Mouse (Mus musculus) heart, embryonic 10.5 days (tissue): ENCODE measurements around the gene Mtfp1. TPM values are rescaled to one million over a fixed set of nuclear protein-coding genes. Genes with fewer than 3 reads are reported as not detected.

Source experiments
- DNase-seq: peaks from one replicate; pipeline ENCODE4 v3.0.0-alpha.2; 2017; ENCODE audit warnings: low spot score
- H3K27ac ChIP-seq: fragments of 300-500 bp; sonication (generic); 2 replicates; pipeline ENCODE4 v1.5.1; 2016; ENCODE audit warnings: mild to moderate bottlenecking
- H3K27me3 ChIP-seq: fragments of 300-500 bp; sonication (generic); 2 replicates; pipeline ENCODE4 v1.6.1; 2016; ENCODE audit warnings: mild to moderate bottlenecking; ENCODE audit not compliant: poor library complexity, insufficient read depth, severe bottlenecking
- H3K36me3 ChIP-seq: fragments of 300-500 bp; sonication (generic); 2 replicates; pipeline ENCODE4 v1.6.1; 2016; ENCODE audit warnings: mild to moderate bottlenecking, moderate library complexity
- H3K4me1 ChIP-seq: fragments of 300-500 bp; sonication (generic); 2 replicates; pipeline ENCODE4 v1.6.1; 2016; ENCODE audit warnings: mild to moderate bottlenecking
- H3K4me3 ChIP-seq: fragments of 300-500 bp; sonication (generic); 2 replicates; pipeline ENCODE4 v1.5.1; 2016; ENCODE audit warnings: mild to moderate bottlenecking, moderate library complexity
- H3K9me3 ChIP-seq: fragments of 300-500 bp; sonication (generic); 2 replicates; pipeline ENCODE4 v1.6.1; 2016; ENCODE audit warnings: mild to moderate bottlenecking, moderate library complexity
- WGBS: fragments of 180-500 bp; shearing (Covaris S2); methylation state at CpG from one replicate; pipeline ENCODE4 v1.1.7; 2016; 5-methylcytosine and 5-hydroxymethylcytosine counted together
- microRNA-seq: library from miRNA; unstranded; fragments of <30 nt; microRNA quantifications from one replicate; pipeline ENCODE4, GENCODE M21; 2017
- polyA plus RNA-seq: library from polyadenylated mRNA; unstranded; fragments of >200 nt; fragmentation: Nextera tagmentation; extraction: Ambion mirVana; gene quantifications from 2 replicates; pipeline ENCODE4 v1.2.1, GENCODE M21; 2016

Mtfp1 gene
- polyA plus RNA-seq, 1 experiment from 2014 or later, result 25.7 TPM

GRCm38 (mm10) chr11:4060866-4061575, 34.2 kb downstream of the Mtfp1 start:
- H3K4me1 ChIP-seq, result no peaks in the 10 kb centered on the region
- H3K27ac ChIP-seq, result no peak overlapping the region
- H3K27me3 ChIP-seq, result 0 out of 2 replicates have a peak, but pooled peaks cover 17% of the 10 kb centered on the region
- H3K36me3 ChIP-seq, result no peaks in the 10 kb centered on the region
- H3K4me3 ChIP-seq, result no peak overlapping the region
- 65% methylated on average over 5 of the region's 5 CpGs for WGBS
- no peak for DNase-seq
- no peaks in the 10 kb centered on the region for H3K9me3 ChIP-seq

GRCm38 (mm10) chr11:4053586-4053985, 41.7 kb downstream of the Mtfp1 start:
- 17% methylated on average over 5 of the region's 5 CpGs for WGBS
- no peak for DNase-seq
- no peak overlapping the region for H3K4me3 ChIP-seq
- no peaks in the 10 kb centered on the region for H3K4me1 ChIP-seq
- H3K27me3 ChIP-seq, result no peaks in the 10 kb centered on the region
- H3K36me3 ChIP-seq, result no peaks in the 10 kb centered on the region
- no peaks in the 10 kb centered on the region for H3K9me3 ChIP-seq
- H3K27ac ChIP-seq, result no peak overlapping the region

- H3K4me3 ChIP-seq, result no peak overlapping the region
- no peaks in the 10 kb centered on the region for H3K36me3 ChIP-seq
- WGBS, result 83% methylated on average over 6 of the region's 6 CpGs
Measured at GRCm38 (mm10) chr11:4048438-4048837, 46.8 kb downstream of the Mtfp1 start.

GRCm38 (mm10) chr11:4047766-4048165, 47.5 kb downstream of the Mtfp1 start:
- DNase-seq, result no peak
- 94% methylated on average over 2 of the region's 2 CpGs for WGBS

More at GRCm38 (mm10) chr11:4048438-4048837, 46.8 kb downstream of the Mtfp1 start:
- no peaks in the 10 kb centered on the region for H3K4me1 ChIP-seq
- no peak for DNase-seq
- 0 out of 2 replicates have a peak, but pooled peaks cover 2% of the 10 kb centered on the region for H3K9me3 ChIP-seq
- no peak overlapping the region for H3K27ac ChIP-seq
- H3K27me3 ChIP-seq, result no peaks in the 10 kb centered on the region

GRCm38 (mm10) chr11:4046526-4046925, 48.7 kb downstream of the Mtfp1 start:
- Histone ChIP-seq H3K4me1 (no peaks in the 10 kb centered on the region), H3K36me3 (no peaks in the 10 kb centered on the region), H3K27ac (no peak overlapping the region), H3K27me3 (no peaks in the 10 kb centered on the region), H3K9me3 (0 out of 2 replicates have a peak, but pooled peaks cover 2% of the 10 kb centered on the region), H3K4me3 (no peak overlapping the region)
- 74% methylated on average over 5 of the region's 5 CpGs for WGBS
- no peak for DNase-seq

More at GRCm38 (mm10) chr11:4047766-4048165, 47.5 kb downstream of the Mtfp1 start:
- Histone ChIP-seq H3K36me3 (no peaks in the 10 kb centered on the region), H3K4me3 (no peak overlapping the region), H3K9me3 (0 out of 2 replicates have a peak, but pooled peaks cover 2% of the 10 kb centered on the region), H3K4me1 (no peaks in the 10 kb centered on the region), H3K27me3 (no peaks in the 10 kb centered on the region), H3K27ac (no peak overlapping the region)

- peak; percentile 57 for DNase-seq
- no peaks in the 10 kb centered on the region for H3K4me1 ChIP-seq
- WGBS, result 88% methylated on average over 7 of the region's 7 CpGs
- H3K9me3 ChIP-seq, result no peaks in the 10 kb centered on the region
- H3K27ac ChIP-seq, result no peak overlapping the region
- no peaks in the 10 kb centered on the region for H3K27me3 ChIP-seq
- H3K36me3 ChIP-seq, result no peaks in the 10 kb centered on the region
- no peak overlapping the region for H3K4me3 ChIP-seq
Measured at GRCm38 (mm10) chr11:4043081-4043480, 52.2 kb downstream of the Mtfp1 start.

Small RNA genes within 50 kb of the gene (microRNA-seq; reads per million reads assigned to microRNA genes)
- gene Mir3060, result 5.8 reads per million, percentile 18 among the genes with 10 or more reads in this experiment

Other genes with a start within 250 kb of the Mtfp1 start
- 0.11 and 0.29 TPM in 2 replicates for gene Osbp2, start 231.5 kb downstream of the Mtfp1 start, polyA plus RNA-seq
- gene 4921536K21Rik, start 200.3 kb downstream of the Mtfp1 start, polyA plus RNA-seq, result 0.31 and 0.33 TPM in 2 replicates
- gene Dusp18, start 200.2 kb downstream of the Mtfp1 start, polyA plus RNA-seq, result 13.6 and 16.1 TPM in 2 replicates
- gene Slc35e4, start 180.8 kb downstream of the Mtfp1 start, polyA plus RNA-seq, result 4.4 and 6.2 TPM in 2 replicates
- 50.3 and 56.3 TPM in 2 replicates for gene Tcn2, start 163.3 kb downstream of the Mtfp1 start, polyA plus RNA-seq
- 65.9 and 80.1 TPM in 2 replicates for gene Pes1, start 131.5 kb downstream of the Mtfp1 start, polyA plus RNA-seq
- gene 4930556J24Rik, start 118.7 kb downstream of the Mtfp1 start, polyA plus RNA-seq, result 0.15 TPM in 1 of 2 replicates, not detected in the other
- 0.32 and 0.73 TPM in 2 replicates for gene Gal3st1, start 111.8 kb downstream of the Mtfp1 start, polyA plus RNA-seq
- 0.07 and 0.50 TPM in 2 replicates for gene Sec14l4, start 64.0 kb downstream of the Mtfp1 start, polyA plus RNA-seq
- gene Sec14l3, start 30.6 kb downstream of the Mtfp1 start, polyA plus RNA-seq, result not detected in 2 replicates
- 0.94 and 2.1 TPM in 2 replicates for gene Sec14l2, start 28.0 kb upstream of the Mtfp1 start, polyA plus RNA-seq
- gene Rnf215, start 39.8 kb upstream of the Mtfp1 start, polyA plus RNA-seq, result 16.4 and 17.1 TPM in 2 replicates
- 3.8 and 4.2 TPM in 2 replicates for gene Ccdc157, start 64.8 kb upstream of the Mtfp1 start, polyA plus RNA-seq
- gene Sf3a1, start 64.9 kb upstream of the Mtfp1 start, polyA plus RNA-seq, result 52.7 and 68.6 TPM in 2 replicates
- gene Tbc1d10a, start 91.3 kb upstream of the Mtfp1 start, polyA plus RNA-seq, result 18.7 and 22.0 TPM in 2 replicates
- gene Castor1, start 122.8 kb upstream of the Mtfp1 start, polyA plus RNA-seq, result 1.5 and 1.7 TPM in 2 replicates
- gene Osm, start 141.0 kb upstream of the Mtfp1 start, polyA plus RNA-seq, result 0.05 and 0.06 TPM in 2 replicates
- gene Lif, start 162.1 kb upstream of the Mtfp1 start, polyA plus RNA-seq, result 0.11 and 0.21 TPM in 2 replicates